Mouse (Mus musculus): ENCODE data around the gene Btbd6.

DNA sequence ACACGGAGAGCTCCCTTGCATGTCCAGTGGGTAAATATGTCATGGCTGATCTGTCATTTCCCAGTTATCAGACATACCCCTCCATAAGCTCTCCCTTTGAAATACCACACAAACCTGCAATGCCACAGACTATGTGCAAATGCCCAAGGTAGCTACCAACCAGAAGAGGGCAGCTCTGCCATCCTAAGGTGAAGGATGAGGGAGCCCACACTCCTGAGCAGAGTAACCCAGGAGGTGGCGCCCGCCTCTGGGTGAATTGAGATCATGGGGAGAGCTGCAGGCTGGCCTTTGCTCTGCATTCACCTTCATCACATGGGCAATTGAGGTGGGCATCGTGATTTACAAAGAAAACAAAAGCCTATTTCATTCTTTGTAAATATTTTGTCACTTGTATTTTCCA, 28.7 kb downstream of the Btbd6 start:
- TF ChIP-seq CTCF (IDR thresholded peaks at IDR 0.05; ENCODE audit: control insufficient read depth, insufficient read depth, insufficient replicate concordance, low read depth, low read length) (peak; percentile 37; the same call in 1 of the 2 replicates), POLR2A (IDR thresholded peaks at IDR 0.05; ENCODE audit: control insufficient read depth, low read depth, low read length) (no peak)

Measured in testis, adult 2 months (tissue).